Mouse (Mus musculus) right cerebral cortex, adult 18-20 months (tissue): ENCODE data around the gene Acta2.
"Not testable (repeated sequence)": the region's sequence is repeated elsewhere in the genome, so short reads cannot be mapped to it uniquely, and the experiment has no call there.

Source experiments
- DNase-seq: peaks from one replicate; pipeline ENCODE4 v3.0.0; 2022; ENCODE audit warnings: mixed read lengths

Gene Acta2

GRCm38 (mm10) chr19:34219260-34219968 lies 36.0 kb downstream of the Acta2 start:
- no peak for DNase-seq

GRCm38 (mm10) chr19:34217761-34218160 lies 37.6 kb downstream of the Acta2 start:
- DNase-seq, result no peak

GRCm38 (mm10) chr19:34216956-34217355 lies 38.4 kb downstream of the Acta2 start:
- no peak for DNase-seq

GRCm38 (mm10) chr19:34214136-34214535 lies 41.3 kb downstream of the Acta2 start:
- DNase-seq, result no peak

- no peak for DNase-seq
Measured at GRCm38 (mm10) chr19:34213251-34213645, 42.1 kb downstream of the Acta2 start.

- DNase-seq, result no peak
Measured at GRCm38 (mm10) chr19:34212489-34213250, 42.7 kb downstream of the Acta2 start.

GRCm38 (mm10) chr19:34210841-34211240 lies 44.5 kb downstream of the Acta2 start:
- DNase-seq, result no peak

GRCm38 (mm10) chr19:34209930-34210581 lies 45.3 kb downstream of the Acta2 start:
- no peak for DNase-seq

GRCm38 (mm10) chr19:34209031-34209430 lies 46.4 kb downstream of the Acta2 start:
- DNase-seq, result no peak

GRCm38 (mm10) chr19:34206760-34207440 lies 48.5 kb downstream of the Acta2 start:
- DNase-seq, result no peak

GRCm38 (mm10) chr19:34206128-34206527 lies 49.3 kb downstream of the Acta2 start:
- not testable (repeated sequence) for DNase-seq

- no peak for DNase-seq
Measured at GRCm38 (mm10) chr19:34202668-34203067, 52.7 kb downstream of the Acta2 start.

GRCm38 (mm10) chr19:34199488-34199887 lies 55.9 kb downstream of the Acta2 start:
- DNase-seq, result no peak

GRCm38 (mm10) chr19:34198901-34199300 lies 56.5 kb downstream of the Acta2 start:
- DNase-seq, result no peak

GRCm38 (mm10) chr19:34198066-34198465 lies 57.3 kb downstream of the Acta2 start:
- no peak for DNase-seq

GRCm38 (mm10) chr19:34195031-34195430 lies 60.4 kb downstream of the Acta2 start:
- DNase-seq, result no peak

GRCm38 (mm10) chr19:34194132-34194745 lies 61.2 kb downstream of the Acta2 start:
- no peak for DNase-seq

GRCm38 (mm10) chr19:34193683-34194082 lies 61.7 kb downstream of the Acta2 start:
- no peak for DNase-seq

- peak; percentile 27 for DNase-seq
Measured at GRCm38 (mm10) chr19:34193149-34193548, 62.2 kb downstream of the Acta2 start.

GRCm38 (mm10) chr19:34192008-34192963 lies 63.1 kb downstream of the Acta2 start, which contains the start of gene Stambpl1:
Gene Stambpl1, plus strand, starts transcription at chr19:34192229.
- peak; percentile 69 for DNase-seq

GRCm38 (mm10) chr19:34191645-34192007 lies 63.8 kb downstream of the Acta2 start:
- no peak for DNase-seq
